Mouse (Mus musculus) liver, embryonic 13.5 days (tissue): ENCODE data around the gene Eif3j1. TPM values are rescaled to one million over a fixed set of nuclear protein-coding genes. Genes with fewer than 3 reads are reported as not detected.
A peak's percentile ranks its signal among the peaks of the same experiment; 100 is the strongest.
"Not testable (repeated sequence)": the region's sequence is repeated elsewhere in the genome, so short reads cannot be mapped to it uniquely, and the experiment has no call there.

Experiments used
- ATAC-seq: fragments of 200-750 bp; cut with Nextera tagmentation; 2 replicates; pipeline ENCODE4 v1.8.0; 2017; ENCODE audit warnings: low read depth, mild to moderate bottlenecking, moderate number of reproducible peaks, moderate library complexity
- DNase-seq: peaks from one replicate; pipeline ENCODE4 v3.0.0; 2022
- H3K27ac ChIP-seq: fragments of 300-500 bp; sonication (generic); 2 replicates; pipeline ENCODE4 v1.5.1; 2015; ENCODE audit warnings: moderate library complexity, mild to moderate bottlenecking, inconsistent platforms
- H3K27me3 ChIP-seq: fragments of 300-500 bp; sonication (generic); 2 replicates; pipeline ENCODE4 v1.6.1; 2015; ENCODE audit warnings: mild to moderate bottlenecking, inconsistent platforms
- H3K36me3 ChIP-seq: fragments of 300-500 bp; sonication (generic); 2 replicates; pipeline ENCODE4 v1.6.1; 2015; ENCODE audit warnings: mild to moderate bottlenecking, inconsistent platforms
- H3K4me1 ChIP-seq: fragments of 300-500 bp; sonication (generic); replicated peaks from 2 replicates; pipeline ENCODE4 v1.6.1; 2015; ENCODE audit warnings: inconsistent platforms
- H3K4me2 ChIP-seq: fragments of 300-500 bp; sonication (generic); 2 replicates; pipeline ENCODE4 v1.6.1; 2015; ENCODE audit warnings: inconsistent platforms, mild to moderate bottlenecking, moderate library complexity
- H3K4me3 ChIP-seq: fragments of 300-500 bp; sonication (generic); replicated peaks from 2 replicates; pipeline ENCODE4 v1.5.1; 2015; ENCODE audit warnings: mild to moderate bottlenecking, inconsistent platforms
- H3K9ac ChIP-seq: fragments of 300-500 bp; sonication (generic); 2 replicates; pipeline ENCODE4 v1.6.1; 2015; ENCODE audit warnings: mild to moderate bottlenecking, inconsistent platforms
- H3K9me3 ChIP-seq: fragments of 300-500 bp; sonication (generic); replicated peaks from 2 replicates; pipeline ENCODE4 v1.6.1; 2016; ENCODE audit warnings: inconsistent platforms
- WGBS: fragments of 180-500 bp; shearing (Covaris S2); methylation state at CpG from one replicate; pipeline ENCODE4 v1.1.7; 2015; ENCODE audit not compliant: insufficient replicate concordance; 5-methylcytosine and 5-hydroxymethylcytosine counted together
- polyA plus RNA-seq: library from polyadenylated mRNA; unstranded; fragments of >200 nt; fragmentation: Nextera tagmentation; extraction: Ambion mirVana; gene quantifications from 2 replicates; pipeline ENCODE4 v1.2.1, GENCODE M21; 2015

Eif3j1 gene
- polyA plus RNA-seq, result 11.0 and 13.7 TPM in 2 replicates

- Histone ChIP-seq H3K36me3 (peaks cover 21% of the 10 kb centered on the region), H3K4me3 (peak within 1 kb of the TSS; percentile 92), H3K9ac (peak within 1 kb of the TSS; percentile 96), H3K4me1 (peaks cover 39% of the 10 kb centered on the region), H3K9me3 (no peaks in the 10 kb centered on the region), H3K4me2 (peak within 1 kb of the TSS; percentile 78), H3K27ac (peak within 1 kb of the TSS; percentile 98), H3K27me3 (no peaks in the 10 kb centered on the region)
- DNase-seq, result peak; percentile 72
- peak; percentile 97 for ATAC-seq
- under 1% methylated on average over 48 of the region's 67 CpGs for WGBS
Measured at GRCm38 (mm10) chr2:122027862-122028755, at the start of gene Eif3j1. TSS of gene Eif3j1 (plus strand) at chr2:122028546.

- H3K36me3 ChIP-seq, result peaks cover 48% of the 10 kb centered on the region
Measured at GRCm38 (mm10) chr2:121995738-121996137, 32.6 kb upstream of the Eif3j1 start.

GRCm38 (mm10) chr2:122008832-122009231 is 19.5 kb upstream of the Eif3j1 start:
- whole genome bisulfite sequencing, result 86% methylated on average over 3 of the region's 3 CpGs
- DNase-seq (no peak), ATAC-seq (no peak)
- H3K27ac ChIP-seq, result no peak overlapping the region
- H3K4me2 ChIP-seq, result no peak overlapping the region
- no peak overlapping the region for H3K9ac ChIP-seq
- H3K36me3 ChIP-seq, result peaks cover 39% of the 10 kb centered on the region
- no peaks in the 10 kb centered on the region for H3K9me3 ChIP-seq
- H3K4me1 ChIP-seq, result no peaks in the 10 kb centered on the region
- H3K4me3 ChIP-seq, result no peak overlapping the region
- no peaks in the 10 kb centered on the region for H3K27me3 ChIP-seq

More at GRCm38 (mm10) chr2:121995738-121996137, 32.6 kb upstream of the Eif3j1 start:
- H3K4me2 ChIP-seq, result no peak overlapping the region
- H3K27ac ChIP-seq, result no peak overlapping the region
- H3K9me3 ChIP-seq, result no peaks in the 10 kb centered on the region
- no peaks in the 10 kb centered on the region for H3K27me3 ChIP-seq
- H3K4me3 ChIP-seq, result no peak overlapping the region
- WGBS, result 76% methylated on average over 1 of the region's 1 CpGs
- no peak overlapping the region for H3K9ac ChIP-seq
- DNase-seq (no peak), ATAC-seq (no peak)
- no peaks in the 10 kb centered on the region for H3K4me1 ChIP-seq

DNA sequence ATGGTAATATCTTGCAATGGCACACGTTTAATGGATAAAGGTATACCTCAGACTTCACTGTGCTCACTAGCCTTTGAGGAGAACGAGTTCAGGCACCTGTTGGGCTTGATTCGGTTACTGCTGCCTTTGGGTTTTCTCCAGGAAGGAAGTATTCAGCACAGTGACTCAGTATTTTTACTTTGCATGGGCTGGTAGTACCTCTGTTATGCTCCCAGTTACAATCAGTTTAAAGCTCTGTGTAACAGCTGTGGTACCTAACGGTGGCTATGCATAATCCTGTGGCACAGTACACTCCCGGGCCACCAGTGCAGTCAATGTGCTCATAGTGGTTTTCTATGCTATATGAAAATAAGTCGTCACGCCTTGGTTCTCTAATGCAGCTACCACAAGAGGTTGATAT is 16.9 kb upstream of the Eif3j1 start:
- Histone ChIP-seq H3K9me3 (no peaks in the 10 kb centered on the region), H3K27ac (no peak overlapping the region), H3K36me3 (peaks cover 33% of the 10 kb centered on the region), H3K4me2 (no peak overlapping the region), H3K9ac (no peak overlapping the region), H3K4me3 (no peak overlapping the region), H3K27me3 (no peaks in the 10 kb centered on the region), H3K4me1 (no peaks in the 10 kb centered on the region)
- 68% methylated on average over 7 of the region's 7 CpGs for WGBS
- no peak for ATAC-seq
- DNase-seq, result no peak

DNA sequence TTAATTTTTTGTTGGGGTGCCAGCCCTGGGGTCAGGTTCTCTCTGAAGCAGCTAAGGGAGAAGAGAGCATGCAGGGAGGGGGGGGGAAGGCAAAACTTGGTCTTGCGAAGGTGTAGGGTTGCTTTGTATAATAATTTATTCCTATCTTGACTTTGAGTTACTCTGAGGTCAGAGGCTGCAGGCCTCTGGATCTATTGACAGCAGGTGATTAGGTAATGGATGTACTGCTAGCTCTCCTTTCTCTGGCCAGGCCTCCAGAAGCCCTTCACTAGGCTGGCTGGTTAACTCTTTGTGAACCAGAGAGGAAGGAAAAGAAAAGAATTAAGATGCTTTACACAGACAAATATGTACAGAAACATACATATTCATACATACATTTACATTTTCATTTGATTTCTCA is 9.6 kb upstream of the Eif3j1 start:
- Histone ChIP-seq H3K27me3 (no peaks in the 10 kb centered on the region), H3K9me3 (no peaks in the 10 kb centered on the region), H3K4me1 (no peaks in the 10 kb centered on the region), H3K36me3 (peaks cover 6% of the 10 kb centered on the region), H3K4me3 (no peak overlapping the region), H3K27ac (no peak overlapping the region), H3K9ac (no peak overlapping the region), H3K4me2 (no peak overlapping the region)
- DNase-seq (no peak), ATAC-seq (no peak)
- 77% methylated on average over 1 of the region's 1 CpGs for WGBS

GRCm38 (mm10) chr2:122022284-122022683 is 6.1 kb upstream of the Eif3j1 start:
- Histone ChIP-seq H3K9me3 (no peaks in the 10 kb centered on the region), H3K36me3 (no peaks in the 10 kb centered on the region), H3K9ac (no peak overlapping the region), H3K4me2 (no peak overlapping the region), H3K4me1 (peaks cover 7% of the 10 kb centered on the region), H3K4me3 (no peak overlapping the region), H3K27ac (no peak overlapping the region), H3K27me3 (no peaks in the 10 kb centered on the region)
- DNase-seq (no peak), ATAC-seq (no peak)
- WGBS, result 51% methylated on average over 2 of the region's 2 CpGs

- Histone ChIP-seq H3K36me3 (peaks cover 13% of the 10 kb centered on the region), H3K9ac (peak overlapping the region; percentile 85), H3K4me2 (peak overlapping the region; percentile 73), H3K4me1 (peaks cover 31% of the 10 kb centered on the region), H3K4me3 (peak overlapping the region; percentile 92), H3K27ac (peak overlapping the region; percentile 95)
- DNase-seq, ATAC-seq, H3K9me3 ChIP-seq, H3K27me3 ChIP-seq: not testable (repeated sequence)
- WGBS, result 81% methylated on average over 10 of the region's 10 CpGs
Measured at GRCm38 (mm10) chr2:122027091-122027490, 1.3 kb upstream of the Eif3j1 start.

- H3K27me3 ChIP-seq, result no peaks in the 10 kb centered on the region
- DNase-seq (peak; percentile 39), ATAC-seq (peak; percentile 57)
- peak overlapping the region; percentile 98 for H3K27ac ChIP-seq
- peak overlapping the region; percentile 92 for H3K4me3 ChIP-seq
- H3K36me3 ChIP-seq, result peaks cover 28% of the 10 kb centered on the region
- peak overlapping the region; percentile 96 for H3K9ac ChIP-seq
- H3K4me2 ChIP-seq, result peak overlapping the region; percentile 78
- WGBS, result under 1% methylated on average over 70 of the region's 71 CpGs
- H3K9me3 ChIP-seq, result no peaks in the 10 kb centered on the region
- H3K4me1 ChIP-seq, result peaks cover 46% of the 10 kb centered on the region
Measured at GRCm38 (mm10) chr2:122028756-122029700, 682 bp downstream of the Eif3j1 start.

GRCm38 (mm10) chr2:122031970-122032369 is 3.6 kb downstream of the Eif3j1 start:
- Histone ChIP-seq H3K9me3 (no peaks in the 10 kb centered on the region), H3K27me3 (no peaks in the 10 kb centered on the region), H3K27ac (no peak overlapping the region), H3K4me3 (no peak overlapping the region), H3K4me2 (0 out of 2 replicates have a peak overlapping the region, but pooled peaks have one; percentile 3), H3K36me3 (peaks cover 43% of the 10 kb centered on the region), H3K9ac (no peak overlapping the region), H3K4me1 (peaks cover 70% of the 10 kb centered on the region)
- DNase-seq (no peak), ATAC-seq (no peak)
- WGBS, result 63% methylated on average over 6 of the region's 6 CpGs

- Histone ChIP-seq H3K4me1 (peaks cover 58% of the 10 kb centered on the region), H3K4me3 (peak overlapping the region; percentile 16; the same call in 1 of the 2 replicates), H3K9me3 (no peaks in the 10 kb centered on the region), H3K36me3 (peaks cover 62% of the 10 kb centered on the region), H3K27ac (peak overlapping the region; percentile 75), H3K9ac (peak overlapping the region; percentile 17; the same call in 1 of the 2 replicates), H3K27me3 (no peaks in the 10 kb centered on the region), H3K4me2 (peak overlapping the region; percentile 42)
- DNase-seq (peak; percentile 24), ATAC-seq (peak; percentile 83)
- 29% methylated on average over 3 of the region's 3 CpGs for WGBS
Measured at GRCm38 (mm10) chr2:122036064-122036463, 7.7 kb downstream of the Eif3j1 start.

GRCm38 (mm10) chr2:122043926-122044325 is 15.6 kb downstream of the Eif3j1 start:
- Histone ChIP-seq H3K4me1 (peaks cover 12% of the 10 kb centered on the region), H3K9ac (no peak overlapping the region), H3K4me2 (no peak overlapping the region), H3K36me3 (peaks cover 78% of the 10 kb centered on the region), H3K4me3 (no peak overlapping the region), H3K27ac (no peak overlapping the region), H3K9me3 (no peaks in the 10 kb centered on the region), H3K27me3 (no peaks in the 10 kb centered on the region)
- no peak for DNase-seq
- peak; percentile 68 for ATAC-seq
